ENCODE assay signal across 21 mouse cellular contexts in the genomic region with DNA sequence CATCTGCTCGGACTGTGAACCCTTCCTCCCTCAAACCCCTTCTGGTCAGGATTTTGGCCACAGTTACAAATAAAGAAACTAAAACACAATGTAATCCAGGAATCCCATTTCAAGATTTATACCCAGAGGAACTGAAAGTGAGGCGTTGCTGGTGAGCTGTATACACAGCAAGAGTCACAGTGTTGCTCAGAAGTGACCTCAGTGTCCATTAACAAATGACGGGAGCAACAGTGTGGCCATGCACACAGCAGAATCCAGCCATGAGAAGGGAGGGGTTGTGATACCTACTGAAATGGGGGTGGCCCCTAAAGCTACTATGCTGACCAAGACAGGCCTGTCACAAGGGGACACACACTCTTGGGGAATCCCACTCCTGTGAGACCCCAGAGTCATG. TPM values are rescaled to one million over a fixed set of nuclear protein-coding genes. Genes with fewer than 3 reads are reported as not detected.
DNase-seq lines count a peak whose midpoint lies in the region; ATAC-seq lines count a peak whose summit lies in the region.
"Had no signal": no experiment of that assay in that cellular context is flagged by ENCODE, and none has a peak within 500 bp of the region (broad histone marks: within the 10 kb centered on the region; RNA-seq: fewer than 3 reads in every experiment).

No protein-coding gene starts in this region.

- no peak overlapping the region for H3K4me2 ChIP-seq in liver, embryonic 13.5 days
- H3K4me2 ChIP-seq in liver, embryonic 11.5 days = no peak overlapping the region
- no peak overlapping the region for H3K4me2 ChIP-seq in limb, embryonic 15.5 days
- no peak overlapping the region for H3K4me2 ChIP-seq in stomach, embryonic 15.5 days
- H3K4me2 ChIP-seq: neural tube, embryonic 13.5 days had no signal

- H3K9me3 ChIP-seq in heart, embryonic 10.5 days = no peaks in the 10 kb centered on the region
- H3K9me3 ChIP-seq in liver, embryonic 13.5 days (replicated peaks) = no peaks in the 10 kb centered on the region
- H3K9me3 ChIP-seq in liver, embryonic 11.5 days (ENCODE audit: control insufficient read depth, low read length) = no peaks in the 10 kb centered on the region
- no peaks in the 10 kb centered on the region for H3K9me3 ChIP-seq in limb, embryonic 15.5 days
- H3K9me3 ChIP-seq in stomach, embryonic 15.5 days = no peaks in the 10 kb centered on the region
- H3K9me3 ChIP-seq: neural tube, embryonic 13.5 days had no signal

- H3K36me3 ChIP-seq in heart, embryonic 10.5 days = no peaks in the 10 kb centered on the region
- H3K36me3 ChIP-seq in liver, embryonic 13.5 days = no peaks in the 10 kb centered on the region
- H3K36me3 ChIP-seq in liver, embryonic 11.5 days (ENCODE audit: control insufficient read depth, insufficient read depth, low read length) = no peaks in the 10 kb centered on the region
- no peaks in the 10 kb centered on the region for H3K36me3 ChIP-seq in limb, embryonic 15.5 days
- no peaks in the 10 kb centered on the region for H3K36me3 ChIP-seq in stomach, embryonic 15.5 days
- H3K36me3 ChIP-seq: neural tube, embryonic 13.5 days had no signal

- no peak overlapping the region for H3K9ac ChIP-seq in liver, embryonic 13.5 days
- H3K9ac ChIP-seq in liver, embryonic 11.5 days (ENCODE audit: low read depth, low read length) = no peak overlapping the region
- no peak overlapping the region for H3K9ac ChIP-seq in limb, embryonic 15.5 days
- no peak overlapping the region for H3K9ac ChIP-seq in stomach, embryonic 15.5 days
- H3K9ac ChIP-seq: neural tube, embryonic 13.5 days had no signal

- peaks cover 24% of the 10 kb centered on the region for H3K4me1 ChIP-seq in heart, embryonic 10.5 days
- H3K4me1 ChIP-seq in liver, embryonic 13.5 days (replicated peaks) = peaks cover 31% of the 10 kb centered on the region
- peaks cover 6% of the 10 kb centered on the region for H3K4me1 ChIP-seq in liver, embryonic 11.5 days (replicated peaks; ENCODE audit: control insufficient read depth, insufficient read depth, low read length)
- H3K4me1 ChIP-seq in limb, embryonic 15.5 days = peaks cover 13% of the 10 kb centered on the region; the same call in 1 of the 2 replicates
- H3K4me1 ChIP-seq in stomach, embryonic 15.5 days = peaks cover 6% of the 10 kb centered on the region; the same call in 1 of the 2 replicates
- H3K4me1 ChIP-seq: neural tube, embryonic 13.5 days had no signal

- no peak for DNase-seq in heart, embryonic 10.5 days (ENCODE audit: low spot score)
- no peak for DNase-seq in heart, postnatal 10 days
- no peak for DNase-seq in liver, embryonic 13.5 days
- DNase-seq in liver, embryonic 11.5 days (ENCODE audit: low spot score) = no peak
- no peak for DNase-seq in layer of hippocampus, adult 9-11 months
- DNase-seq: cerebellum, adult 8-10 months; embryo, embryonic 11 days; gastrocnemius, postnatal 25 days; heart, postnatal 36 days; kidney, postnatal 10 days; layer of hippocampus, postnatal 36 days; lung, postnatal 4 days had no signal

- ATAC-seq in liver, embryonic 13.5 days (ENCODE audit: low read depth) = peak; percentile 36; the same call in 1 of the 2 replicates
- ATAC-seq in liver, embryonic 11.5 days (replicated peaks; ENCODE audit: low FRiP score) = no peak
- ATAC-seq in limb, embryonic 15.5 days (ENCODE audit: insufficient number of reproducible peaks, low FRiP score, low TSS enrichment, low read depth) = no peak
- ATAC-seq in stomach, embryonic 15.5 days (ENCODE audit: insufficient read depth, low FRiP score, low read depth) = peak; percentile 24; the same call in 1 of the 2 replicates
- ATAC-seq in inflammation-experienced regulatory T-cells, adult 6 months = no peak
- ATAC-seq: hindbrain, postnatal 0 days had no signal

- no peak overlapping the region for H3K4me3 ChIP-seq in heart, embryonic 10.5 days
- H3K4me3 ChIP-seq in liver, embryonic 13.5 days (replicated peaks) = no peak overlapping the region
- no peak overlapping the region for H3K4me3 ChIP-seq in liver, embryonic 11.5 days (ENCODE audit: low read depth, low read length)
- H3K4me3 ChIP-seq in limb, embryonic 15.5 days = no peak overlapping the region
- H3K4me3 ChIP-seq in stomach, embryonic 15.5 days (replicated peaks) = no peak overlapping the region
- H3K4me3 ChIP-seq: neural tube, embryonic 13.5 days had no signal

- 77% methylated on average over 3 of the region's 3 CpGs for WGBS in heart, embryonic 10.5 days
- WGBS in liver, embryonic 13.5 days (ENCODE audit: insufficient replicate concordance) = 56% methylated on average over 3 of the region's 3 CpGs
- 59% methylated on average over 3 of the region's 3 CpGs for WGBS in liver, embryonic 11.5 days
- 79% methylated on average over 3 of the region's 3 CpGs for WGBS in limb, embryonic 15.5 days
- WGBS in stomach, embryonic 15.5 days = 49% methylated on average over 3 of the region's 3 CpGs

- no peaks in the 10 kb centered on the region for H3K27me3 ChIP-seq in heart, embryonic 10.5 days (ENCODE audit: insufficient read depth, poor library complexity, severe bottlenecking)
- H3K27me3 ChIP-seq in liver, embryonic 13.5 days = no peaks in the 10 kb centered on the region
- H3K27me3 ChIP-seq in liver, embryonic 11.5 days (replicated peaks; ENCODE audit: control insufficient read depth, insufficient read depth, low read length) = no peaks in the 10 kb centered on the region
- H3K27me3 ChIP-seq in limb, embryonic 15.5 days = no peaks in the 10 kb centered on the region
- no peaks in the 10 kb centered on the region for H3K27me3 ChIP-seq in stomach, embryonic 15.5 days (replicated peaks)
- H3K27me3 ChIP-seq: neural tube, embryonic 13.5 days had no signal

- H3K27ac ChIP-seq in heart, embryonic 10.5 days = peak overlapping the region; percentile 52; the same call in 1 of the 2 replicates
- peak overlapping the region; percentile 34; the same call in 1 of the 2 replicates for H3K27ac ChIP-seq in liver, embryonic 13.5 days
- H3K27ac ChIP-seq in liver, embryonic 11.5 days (ENCODE audit: low read depth, low read length) = no peak overlapping the region
- peak overlapping the region; percentile 5; the same call in 1 of the 2 replicates for H3K27ac ChIP-seq in limb, embryonic 15.5 days
- peak overlapping the region; percentile 65 for H3K27ac ChIP-seq in stomach, embryonic 15.5 days
- H3K27ac ChIP-seq: hindbrain, postnatal 0 days; neural tube, embryonic 13.5 days had no signal

- intact Hi-C loops in heart, postnatal 10 days (cut with DNase I) = no loop called here

RNA-seq across cellular contexts. Expression of a gene that starts 31.3 kb away (rescaled TPM):
- 7.7 and 12.5 TPM in 2 replicates for polyA plus RNA-seq in heart, embryonic 10.5 days (2016; fragmentation: Nextera tagmentation; extraction: Ambion mirVana)
- 1 to 10 TPM; 1.0 to 1.1 TPM for total RNA-seq in heart, postnatal 10 days (2021)
- 1.5 and 1.8 TPM in 2 replicates for polyA plus RNA-seq in liver, embryonic 13.5 days (2015; fragmentation: Nextera tagmentation; extraction: Ambion mirVana)
- 1.8 and 2.4 TPM in 2 replicates for polyA plus RNA-seq in liver, embryonic 11.5 days (2014; fragmentation: Nextera tagmentation; extraction: Ambion mirVana)
- 4.0 and 4.6 TPM in 2 replicates for polyA plus RNA-seq in limb, embryonic 15.5 days (2015; fragmentation: Nextera tagmentation; extraction: Ambion mirVana)
- polyA plus RNA-seq in stomach, embryonic 15.5 days (2015; fragmentation: Nextera tagmentation; extraction: Ambion mirVana) = 1.7 and 2.8 TPM in 2 replicates
- 1 to 10 TPM; 1.6 to 4.5 (median 1.9) TPM for polyA plus RNA-seq in inflammation-experienced regulatory T-cells, adult 6 months (2017; shearing (Covaris generic))

RNA-seq across cellular contexts. Expression of a gene that starts 38.9 kb away (rescaled TPM):
- 0.34 TPM in 1 of 2 replicates, not detected in the other for polyA plus RNA-seq in heart, embryonic 10.5 days (2016; fragmentation: Nextera tagmentation; extraction: Ambion mirVana)
- total RNA-seq in heart, postnatal 10 days (2021) = not detected
- polyA plus RNA-seq in liver, embryonic 13.5 days (2015; fragmentation: Nextera tagmentation; extraction: Ambion mirVana) = not detected in 2 replicates
- not detected in 2 replicates for polyA plus RNA-seq in liver, embryonic 11.5 days (2014; fragmentation: Nextera tagmentation; extraction: Ambion mirVana)
- polyA plus RNA-seq in limb, embryonic 15.5 days (2015; fragmentation: Nextera tagmentation; extraction: Ambion mirVana) = not detected in 2 replicates
- not detected in 2 replicates for polyA plus RNA-seq in stomach, embryonic 15.5 days (2015; fragmentation: Nextera tagmentation; extraction: Ambion mirVana)
- polyA plus RNA-seq in inflammation-experienced regulatory T-cells, adult 6 months (2017; shearing (Covaris generic)) = not detected
- total RNA-seq: gastrocnemius, postnatal 25 days; heart, postnatal 36 days; hindbrain, postnatal 0 days; layer of hippocampus, postnatal 36 days; midbrain, postnatal 0 days had no signal
- polyA plus RNA-seq: brain, embryonic 14.5 days; hindbrain, postnatal 0 days; limb, embryonic 11.5 days; midbrain, postnatal 0 days; neural tube, embryonic 13.5 days; small intestine, adult 2 months had no signal

RNA-seq across cellular contexts. Expression of a gene that starts 40.2 kb away (rescaled TPM):
- polyA plus RNA-seq in heart, embryonic 10.5 days (2016; fragmentation: Nextera tagmentation; extraction: Ambion mirVana) = 0.55 and 0.92 TPM in 2 replicates
- 1 to 10 TPM; 1.7 to 5.1 TPM for total RNA-seq in heart, postnatal 10 days (2021)
- polyA plus RNA-seq in liver, embryonic 13.5 days (2015; fragmentation: Nextera tagmentation; extraction: Ambion mirVana) = 0.61 TPM in 1 of 2 replicates, not detected in the other
- polyA plus RNA-seq in liver, embryonic 11.5 days (2014; fragmentation: Nextera tagmentation; extraction: Ambion mirVana) = not detected in 2 replicates
- polyA plus RNA-seq in limb, embryonic 15.5 days (2015; fragmentation: Nextera tagmentation; extraction: Ambion mirVana) = not detected in 2 replicates
- 0.58 TPM in 1 of 2 replicates, not detected in the other for polyA plus RNA-seq in stomach, embryonic 15.5 days (2015; fragmentation: Nextera tagmentation; extraction: Ambion mirVana)
- polyA plus RNA-seq in inflammation-experienced regulatory T-cells, adult 6 months (2017; shearing (Covaris generic)) = 1 to 10 TPM in 1 of 3 experiments, under 1 TPM in 1, not detected in 1; 0.63 to 1.9 TPM
- total RNA-seq: hindbrain, postnatal 0 days; layer of hippocampus, postnatal 36 days; midbrain, postnatal 0 days had no signal
- polyA plus RNA-seq: midbrain, postnatal 0 days; small intestine, adult 2 months had no signal

RNA-seq across cellular contexts. Expression of a gene that starts 45.3 kb away (rescaled TPM):
- not detected in 2 replicates for polyA plus RNA-seq in heart, embryonic 10.5 days (2016; fragmentation: Nextera tagmentation; extraction: Ambion mirVana)
- total RNA-seq in heart, postnatal 10 days (2021) = not detected
- polyA plus RNA-seq in liver, embryonic 13.5 days (2015; fragmentation: Nextera tagmentation; extraction: Ambion mirVana) = not detected in 2 replicates
- not detected in 2 replicates for polyA plus RNA-seq in liver, embryonic 11.5 days (2014; fragmentation: Nextera tagmentation; extraction: Ambion mirVana)
- not detected in 2 replicates for polyA plus RNA-seq in limb, embryonic 15.5 days (2015; fragmentation: Nextera tagmentation; extraction: Ambion mirVana)
- not detected in 2 replicates for polyA plus RNA-seq in stomach, embryonic 15.5 days (2015; fragmentation: Nextera tagmentation; extraction: Ambion mirVana)
- not detected for polyA plus RNA-seq in inflammation-experienced regulatory T-cells, adult 6 months (2017; shearing (Covaris generic))
- total RNA-seq: gastrocnemius, postnatal 25 days; heart, postnatal 36 days; hindbrain, postnatal 0 days; layer of hippocampus, postnatal 36 days; midbrain, postnatal 0 days had no signal
- polyA plus RNA-seq: brain, embryonic 14.5 days; hindbrain, postnatal 0 days; limb, embryonic 11.5 days; midbrain, postnatal 0 days; neural tube, embryonic 13.5 days; small intestine, adult 2 months had no signal

RNA-seq across cellular contexts. Expression of a gene that starts 45.6 kb away (rescaled TPM):
- 293 and 402 TPM in 2 replicates for polyA plus RNA-seq in heart, embryonic 10.5 days (2016; fragmentation: Nextera tagmentation; extraction: Ambion mirVana)
- total RNA-seq in heart, postnatal 10 days (2021) = 100 to 1,000 TPM; 501 to 525 TPM
- 297 and 306 TPM in 2 replicates for polyA plus RNA-seq in liver, embryonic 13.5 days (2015; fragmentation: Nextera tagmentation; extraction: Ambion mirVana)
- polyA plus RNA-seq in liver, embryonic 11.5 days (2014; fragmentation: Nextera tagmentation; extraction: Ambion mirVana) = 316 and 340 TPM in 2 replicates
- 392 and 426 TPM in 2 replicates for polyA plus RNA-seq in limb, embryonic 15.5 days (2015; fragmentation: Nextera tagmentation; extraction: Ambion mirVana)
- 308 and 323 TPM in 2 replicates for polyA plus RNA-seq in stomach, embryonic 15.5 days (2015; fragmentation: Nextera tagmentation; extraction: Ambion mirVana)
- polyA plus RNA-seq in inflammation-experienced regulatory T-cells, adult 6 months (2017; shearing (Covaris generic)) = 100 to 1,000 TPM; 259 to 561 (median 285) TPM

Comparison
In these comparisons a context has a peak if more than half of its experiments do, and no peak if none do; other contexts are left out.
1. ATAC-seq: peak in liver, embryonic 13.5 days (single experiment) and stomach, embryonic 15.5 days (single experiment); none in liver, embryonic 11.5 days (single experiment), limb, embryonic 15.5 days (single experiment) and inflammation-experienced regulatory T-cells, adult 6 months (single experiment).